Mouse (Mus musculus): ENCODE measurements around the gene Lmln. TPM values are rescaled to one million over a fixed set of nuclear protein-coding genes. Genes with fewer than 3 reads are reported as not detected.
"Not testable (repeated sequence)": the region's sequence is repeated elsewhere in the genome, so short reads cannot be mapped to it uniquely, and the experiment has no call there.

The Lmln gene
- total RNA-seq, 1 experiment from 2014 or later = 2.1 TPM

GRCm38 (mm10) chr16:33170716-33171587, 108.6 kb downstream of the Lmln start:
- no peak for ATAC-seq (replicated peaks; ENCODE audit: low read depth, poor library complexity, severe bottlenecking)

GRCm38 (mm10) chr16:33171800-33172199, 109.5 kb downstream of the Lmln start:
- ATAC-seq (replicated peaks; ENCODE audit: low read depth, poor library complexity, severe bottlenecking) = no peak

- no peak for ATAC-seq (replicated peaks; ENCODE audit: low read depth, poor library complexity, severe bottlenecking)
Observed at GRCm38 (mm10) chr16:33173151-33173550, 110.8 kb downstream of the Lmln start.

GRCm38 (mm10) chr16:33174695-33175094, 112.4 kb downstream of the Lmln start:
- ATAC-seq (replicated peaks; ENCODE audit: low read depth, poor library complexity, severe bottlenecking) = no peak

- ATAC-seq (replicated peaks; ENCODE audit: low read depth, poor library complexity, severe bottlenecking) = not testable (repeated sequence)
Observed at GRCm38 (mm10) chr16:33176831-33177230, 114.5 kb downstream of the Lmln start.

Other genes with a start within 250 kb of the Lmln start
- gene Fyttd1, start 185.0 kb upstream of the Lmln start, total RNA-seq (2017) = 42.8 and 63.5 TPM in 2 replicates
- gene Rubcn, start 184.8 kb upstream of the Lmln start, total RNA-seq (2017) = 11.0 and 12.7 TPM in 2 replicates
- 14.2 and 20.0 TPM in 2 replicates for gene Lrch3, start 148.4 kb upstream of the Lmln start, total RNA-seq (2017)
- gene Iqcg, start 6.3 kb upstream of the Lmln start, total RNA-seq (2017) = 0.55 and 4.6 TPM in 2 replicates
- 2,000 and 2,611 TPM in 2 replicates for gene Rpl35a, start 6.1 kb upstream of the Lmln start, total RNA-seq (2017)
- 11.6 and 17.8 TPM in 2 replicates for gene Osbpl11, start 122.5 kb downstream of the Lmln start, total RNA-seq (2017)
- 63.6 and 76.9 TPM in 2 replicates for gene Snx4, start 188.9 kb downstream of the Lmln start, total RNA-seq (2017)